Mouse (Mus musculus) forebrain, embryonic 14.5 days (tissue): ENCODE measurements around the gene Vmn1r34. TPM values are rescaled to one million over a fixed set of nuclear protein-coding genes. Genes with fewer than 3 reads are reported as not detected.
"Not testable (repeated sequence)": the region's sequence is repeated elsewhere in the genome, so short reads cannot be mapped to it uniquely, and the experiment has no call there.

ENCODE experiments used
- ATAC-seq: fragments of 200-750 bp; cut with Nextera tagmentation; 2 replicates; pipeline ENCODE4 v1.8.0; 2017; ENCODE audit warnings: mild to moderate bottlenecking, moderate library complexity
- DNase-seq: peaks from one replicate; pipeline ENCODE4 v3.0.0-alpha.2; 2015; ENCODE audit warnings: low spot score
- H3K27ac ChIP-seq: fragments of 300-500 bp; sonication (generic); 2 replicates; pipeline ENCODE4 v1.5.1; 2014; ENCODE audit warnings: low read depth, mild to moderate bottlenecking, control low read depth, low read length, moderate library complexity
- H3K27me3 ChIP-seq: fragments of 300-500 bp; sonication (generic); replicated peaks from 2 replicates; pipeline ENCODE4 v1.6.1; 2014; ENCODE audit warnings: low read length, control low read depth, mixed read lengths; ENCODE audit not compliant: control insufficient read depth, insufficient read depth
- H3K36me3 ChIP-seq: fragments of 300-500 bp; sonication (generic); 2 replicates; pipeline ENCODE4 v1.6.1; 2014; ENCODE audit warnings: low read length, control low read depth; ENCODE audit not compliant: control insufficient read depth, insufficient read depth
- H3K4me1 ChIP-seq: fragments of 300-500 bp; sonication (generic); 2 replicates; pipeline ENCODE4 v1.6.1; 2014; ENCODE audit warnings: antibody characterized with exemption, low read length, control low read depth; ENCODE audit not compliant: control insufficient read depth, insufficient read depth
- H3K4me2 ChIP-seq: fragments of 300-500 bp; sonication (generic); 2 replicates; pipeline ENCODE4 v1.6.1; 2014; ENCODE audit warnings: mild to moderate bottlenecking, control low read depth, low read length
- H3K4me3 ChIP-seq: fragments of 300-500 bp; sonication (generic); 2 replicates; pipeline ENCODE4 v1.5.1; 2014; ENCODE audit warnings: low read depth, low read length, control low read depth
- H3K9ac ChIP-seq: fragments of 300-500 bp; sonication (generic); 2 replicates; pipeline ENCODE4 v1.6.1; 2014; ENCODE audit warnings: mild to moderate bottlenecking, low read length, control low read depth, moderate library complexity
- H3K9me3 ChIP-seq: fragments of 300-500 bp; sonication (generic); replicated peaks from 2 replicates; pipeline ENCODE4 v1.6.1; 2016; ENCODE audit warnings: low read length, control low read depth, mixed read lengths; ENCODE audit not compliant: control insufficient read depth
- WGBS: fragments of 180-500 bp; shearing (Covaris S2); extraction: QIAGEN DNeasy Blood & Tissue Kit; methylation state at CpG from one replicate; pipeline ENCODE4 v1.1.7; 2014; 5-methylcytosine and 5-hydroxymethylcytosine counted together
- polyA plus RNA-seq: library from polyadenylated mRNA; unstranded; fragments of >200 nt; fragmentation: Nextera tagmentation; extraction: Ambion mirVana; gene quantifications from 2 replicates; pipeline ENCODE4 v1.2.1, GENCODE M21; 2014

The Vmn1r34 gene
- polyA plus RNA-seq: not detected in 2 replicates

DNA sequence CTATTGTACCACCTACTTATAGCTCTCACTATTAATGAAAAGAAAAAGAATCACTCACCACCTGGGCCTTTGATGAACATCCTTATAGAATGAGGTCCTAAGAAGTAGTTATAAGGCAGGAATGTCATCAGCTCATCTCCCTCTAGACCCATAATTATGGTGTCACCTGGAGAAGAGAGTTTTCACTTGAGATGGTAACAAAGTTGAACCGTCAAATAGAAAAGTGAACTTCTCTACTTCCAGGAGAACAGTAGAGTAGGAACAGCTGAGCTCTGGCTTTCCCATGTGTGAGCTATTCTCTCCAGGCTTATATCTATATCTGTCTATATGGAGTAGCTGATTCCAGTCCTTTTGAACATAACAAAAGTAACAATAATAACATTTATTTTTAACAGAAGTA, at the start of gene Vmn1r34:
Gene Vmn1r34, minus strand, starts transcription at position 101 of the 400 bp plus-strand sequence.
- no peaks in the 10 kb centered on the region for H3K27me3 ChIP-seq
- DNase-seq: no peak
- ATAC-seq: no peak
- no peak within 1 kb of the TSS for H3K27ac ChIP-seq
- no peak within 1 kb of the TSS for H3K4me3 ChIP-seq
- H3K36me3 ChIP-seq: no peaks in the 10 kb centered on the region
- H3K9me3 ChIP-seq: no peaks in the 10 kb centered on the region
- no peaks in the 10 kb centered on the region for H3K4me1 ChIP-seq
- 94% methylated on average over 1 of the region's 1 CpGs for WGBS
- no peak within 1 kb of the TSS for H3K9ac ChIP-seq
- no peak within 1 kb of the TSS for H3K4me2 ChIP-seq

GRCm38 (mm10) chr6:66685806-66686205, 42.1 kb upstream of the Vmn1r34 start, which contains the start of gene Vmn1r35:
Gene Vmn1r35 (minus strand): TSS chr6:66685906.
- Histone ChIP-seq H3K27me3 (no peaks in the 10 kb centered on the region), H3K4me3 (no peak within 1 kb of the TSS), H3K36me3 (no peaks in the 10 kb centered on the region), H3K9me3 (no peaks in the 10 kb centered on the region), H3K4me1 (no peaks in the 10 kb centered on the region), H3K27ac (no peak within 1 kb of the TSS), H3K4me2 (no peak within 1 kb of the TSS), H3K9ac (no peak within 1 kb of the TSS)
- no peak for ATAC-seq
- no peak for DNase-seq
- 79% methylated on average over 3 of the region's 3 CpGs for WGBS

GRCm38 (mm10) chr6:66618182-66618581, 25.5 kb downstream of the Vmn1r34 start, which contains the start of gene Vmn1r33:
Gene Vmn1r33 (minus strand): TSS chr6:66618282.
- not testable (repeated sequence) for H3K4me1 ChIP-seq, DNase-seq, H3K4me3 ChIP-seq, H3K27ac ChIP-seq, H3K27me3 ChIP-seq, ATAC-seq, H3K9ac ChIP-seq, H3K4me2 ChIP-seq, H3K9me3 ChIP-seq, H3K36me3 ChIP-seq

DNA sequence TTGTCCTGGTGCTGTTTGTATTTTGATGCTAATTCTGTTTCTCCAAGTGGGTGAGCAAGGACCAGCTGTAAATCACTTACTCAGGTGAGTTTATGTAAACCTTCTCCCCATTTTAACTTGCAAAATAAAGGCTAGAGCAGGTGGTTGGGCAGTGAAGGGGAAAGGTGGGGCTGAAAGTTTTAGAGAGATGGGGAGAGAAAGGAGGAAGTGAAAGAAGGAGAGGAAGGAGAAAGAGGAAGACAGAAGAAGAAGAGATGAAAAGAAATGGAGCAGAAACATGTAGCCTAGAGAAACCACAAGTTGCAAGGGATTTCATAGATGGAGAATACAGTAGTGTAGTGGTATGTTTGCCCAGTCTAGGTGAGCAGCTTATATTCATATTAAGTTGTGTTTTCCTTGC, 47.9 kb downstream of the Vmn1r34 start:
- no peak for DNase-seq
- no peak for ATAC-seq
- H3K4me3 ChIP-seq: no peak overlapping the region

More for the DNA sequence above, 47.9 kb downstream of the Vmn1r34 start:
- H3K36me3 ChIP-seq: no peaks in the 10 kb centered on the region
- no peak overlapping the region for H3K4me2 ChIP-seq
- H3K9ac ChIP-seq: no peak overlapping the region
- no peaks in the 10 kb centered on the region for H3K4me1 ChIP-seq
- no peaks in the 10 kb centered on the region for H3K9me3 ChIP-seq
- no peak overlapping the region for H3K27ac ChIP-seq
- H3K27me3 ChIP-seq: no peaks in the 10 kb centered on the region

Other genes with a start within 250 kb of the Vmn1r34 start
- 44.2 and 55.0 TPM in 2 replicates for gene Mad2l1, start 108.5 kb downstream of the Vmn1r34 start, polyA plus RNA-seq
- gene Vmn1r32, start 83.8 kb downstream of the Vmn1r34 start, polyA plus RNA-seq: 0.08 and 0.14 TPM in 2 replicates
- gene Vmn1r33, start 25.6 kb downstream of the Vmn1r34 start, polyA plus RNA-seq: not detected in 2 replicates
- gene Vmn1r35, start 42.0 kb upstream of the Vmn1r34 start, polyA plus RNA-seq: not detected in 2 replicates
- gene Vmn1r36, start 75.3 kb upstream of the Vmn1r34 start, polyA plus RNA-seq: not detected in 2 replicates
- not detected in 2 replicates for gene Vmn1r37, start 85.5 kb upstream of the Vmn1r34 start, polyA plus RNA-seq
- not detected in 2 replicates for gene Vmn1r38, start 138.7 kb upstream of the Vmn1r34 start, polyA plus RNA-seq
- not detected in 2 replicates for gene Vmn1r39, start 166.7 kb upstream of the Vmn1r34 start, polyA plus RNA-seq